Mouse (Mus musculus) bone marrow, adult 2 months (tissue): ENCODE results near the gene Ktn1.

Experiments
- CTCF ChIP-seq: fragments of 200-500 bp; IDR thresholded peaks from 2 replicates; pipeline ENCODE4 v1.5.1; 2011; ENCODE audit warnings: low read length, control low read depth; ENCODE audit not compliant: control insufficient read depth, insufficient read depth
- POLR2A ChIP-seq: fragments of 200-500 bp; IDR thresholded peaks from 2 replicates; pipeline ENCODE4 v1.6.1; 2011; ENCODE audit warnings: low read depth, mild to moderate bottlenecking, control low read depth, low read length, borderline replicate concordance; ENCODE audit not compliant: control insufficient read depth

GRCm38 (mm10) chr14:47740316-47740996 is 92.2 kb downstream of the Ktn1 start:
- TF ChIP-seq POLR2A (no peak), CTCF (no peak)
